Mouse (Mus musculus): ENCODE results near the gene Naip6. TPM values are rescaled to one million over a fixed set of nuclear protein-coding genes. Genes with fewer than 3 reads are reported as not detected.

The Naip6 gene
- 1 to 10 TPM in 1 of 2 experiments, under 1 TPM in 1; 0.93 to 1.6 TPM for polyA plus RNA-seq (2017; shearing (Covaris generic))

GRCm38 (mm10) chr13:100317256-100317893 is at the start of gene Naip6:
Gene Naip6 (minus strand): TSS chr13:100317674.

DNA sequence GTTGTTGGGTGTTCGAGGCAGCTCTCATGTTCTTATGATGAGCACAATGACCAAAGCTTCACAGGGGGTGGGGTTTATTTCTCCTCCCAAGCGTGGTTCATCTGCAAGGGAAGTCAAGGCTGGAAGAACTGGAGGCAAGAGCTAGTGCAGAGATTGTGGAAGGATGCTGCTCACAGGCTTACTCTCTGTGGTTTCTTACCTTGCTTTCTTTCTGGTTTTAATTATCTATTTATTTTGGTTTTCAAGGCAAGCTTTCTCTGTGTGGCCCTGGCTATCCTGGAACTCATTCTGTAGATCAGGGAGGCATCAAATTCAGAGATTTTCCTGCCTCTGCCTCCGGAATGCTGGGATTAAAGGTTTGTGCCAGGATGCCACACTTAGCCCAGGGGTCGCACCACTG is 71.3 kb downstream of the Naip6 start, which contains the start of gene Naip5:
Gene Naip5 (minus strand): TSS at position 101 of the 400 bp plus-strand sequence.

Other genes with a start within 250 kb of the Naip6 start
- 10 to 100 TPM; 53.4 to 57.6 TPM for gene Bdp1, start 213.6 kb downstream of the Naip6 start, polyA plus RNA-seq (2017; shearing (Covaris generic))
- 10 to 100 TPM in 1 of 2 experiments, 1 to 10 TPM in 1; 5.2 to 14.7 TPM for gene Serf1, start 209.7 kb downstream of the Naip6 start, polyA plus RNA-seq (2017; shearing (Covaris generic))
- gene Smn1, start 192.8 kb downstream of the Naip6 start, polyA plus RNA-seq (2017; shearing (Covaris generic)): 10 to 100 TPM; 38.5 to 51.9 TPM
- gene Naip2, start 115.6 kb downstream of the Naip6 start, polyA plus RNA-seq (2017; shearing (Covaris generic)): 1 to 10 TPM; 4.0 to 8.2 TPM
- 1 to 10 TPM; 3.1 to 3.7 TPM for gene Naip5, start 71.4 kb downstream of the Naip6 start, polyA plus RNA-seq (2017; shearing (Covaris generic))
- gene Naip1, start 135.2 kb upstream of the Naip6 start, polyA plus RNA-seq (2017; shearing (Covaris generic)): under 1 TPM in 1 of 2 experiments, not detected in 1; 0.09 TPM
- gene Gtf2h2, start 174.9 kb upstream of the Naip6 start, polyA plus RNA-seq (2017; shearing (Covaris generic)): 10 to 100 TPM; 44.2 to 46.1 TPM
- 1 to 10 TPM in 1 of 2 experiments, not detected in 1; 1.0 TPM for gene Ocln, start 235.0 kb upstream of the Naip6 start, polyA plus RNA-seq (2017; shearing (Covaris generic))

All from activated CD4-positive, CD25-positive, alpha-beta regulatory T cell (primary cell).